Mouse (Mus musculus): ENCODE measurements around the gene Mypn. TPM values are rescaled to one million over a fixed set of nuclear protein-coding genes. Genes with fewer than 3 reads are reported as not detected.

Mypn gene
- total RNA-seq, 2 experiments from 2014 or later, result 3.0 to 3.2 TPM

- no peak for TF ChIP-seq CTCF (IDR thresholded peaks at IDR 0.05)
- H3K27ac ChIP-seq, result peak overlapping the region; percentile 24; the same call in 1 of the 2 replicates
- no peak overlapping the region for H3K4me3 ChIP-seq
- intact Hi-C loops (cut with DNase I), result no loop called here
- DNase-seq (ENCODE audit: extremely low spot score in 1 of 2, low spot score in 2 of 2), result no peak
Measured at GRCm38 (mm10) chr10:63167241-63167995, 36.3 kb downstream of the Mypn start.

GRCm38 (mm10) chr10:63165752-63166412, 37.9 kb downstream of the Mypn start:
- intact Hi-C loops (cut with DNase I), result no loop called here
- no peak for DNase-seq (ENCODE audit: extremely low spot score in 1 of 2, low spot score in 2 of 2)
- H3K4me3 ChIP-seq, result no peak overlapping the region

GRCm38 (mm10) chr10:63161240-63161639, 42.5 kb downstream of the Mypn start:
- DNase-seq (ENCODE audit: extremely low spot score in 1 of 2, low spot score in 2 of 2), result no peak
- intact Hi-C loops (cut with DNase I), result no loop called here
- no peak for TF ChIP-seq CTCF (IDR thresholded peaks at IDR 0.05)
- peak overlapping the region; percentile 40 for H3K27ac ChIP-seq
- H3K4me3 ChIP-seq, result no peak overlapping the region

More at GRCm38 (mm10) chr10:63165752-63166412, 37.9 kb downstream of the Mypn start:
- TF ChIP-seq CTCF (IDR thresholded peaks at IDR 0.05), result no peak
- no peak overlapping the region for H3K27ac ChIP-seq

- TF ChIP-seq CTCF (IDR thresholded peaks at IDR 0.05), result no peak
- peak overlapping the region; percentile 40 for H3K27ac ChIP-seq
- no peak overlapping the region for H3K4me3 ChIP-seq
- intact Hi-C loops (cut with DNase I), result no loop called here
- no peak for DNase-seq (ENCODE audit: extremely low spot score in 1 of 2, low spot score in 2 of 2)
Measured at GRCm38 (mm10) chr10:63160671-63161070, 43.1 kb downstream of the Mypn start.

GRCm38 (mm10) chr10:63158191-63158590, 45.6 kb downstream of the Mypn start:
- no peak for DNase-seq (ENCODE audit: extremely low spot score in 1 of 2, low spot score in 2 of 2)
- intact Hi-C loops (cut with DNase I), result no loop called here

GRCm38 (mm10) chr10:63157491-63157890, 46.3 kb downstream of the Mypn start:
- H3K27ac ChIP-seq, result peak overlapping the region; percentile 54
- no peak for DNase-seq (ENCODE audit: extremely low spot score in 1 of 2, low spot score in 2 of 2)
- TF ChIP-seq CTCF (IDR thresholded peaks at IDR 0.05), result no peak
- H3K4me3 ChIP-seq, result no peak overlapping the region
- intact Hi-C loops (cut with DNase I), result loop anchor here (2.0 kb wide), 3 partner anchors 29 to 85 kb away; partner anchors contain the start of gene Herc4

More at GRCm38 (mm10) chr10:63158191-63158590, 45.6 kb downstream of the Mypn start:
- no peak for TF ChIP-seq CTCF (IDR thresholded peaks at IDR 0.05)
- Histone ChIP-seq H3K27ac (no peak overlapping the region), H3K4me3 (no peak overlapping the region)

- Histone ChIP-seq H3K27ac (peak overlapping the region; percentile 69), H3K4me3 (no peak overlapping the region)
- intact Hi-C loops (cut with DNase I), result loop anchor here (2.0 kb wide), 3 partner anchors 28 to 86 kb away; partner anchors contain the start of gene Herc4
- DNase-seq (ENCODE audit: extremely low spot score in 1 of 2, low spot score in 2 of 2), result peak; percentile 73 to 87
- TF ChIP-seq CTCF (IDR thresholded peaks at IDR 0.05), result no peak
Measured at GRCm38 (mm10) chr10:63156919-63157318, 46.8 kb downstream of the Mypn start.

GRCm38 (mm10) chr10:63156351-63156750, 47.4 kb downstream of the Mypn start:
- no peak for DNase-seq (ENCODE audit: extremely low spot score in 1 of 2, low spot score in 2 of 2)
- Histone ChIP-seq H3K4me3 (no peak overlapping the region), H3K27ac (peak overlapping the region; percentile 69)
- intact Hi-C loops (cut with DNase I), result loop anchor here (2.0 kb wide), 3 partner anchors 28 to 86 kb away; partner anchors contain the start of gene Herc4
- TF ChIP-seq CTCF (IDR thresholded peaks at IDR 0.05), result peak; percentile 38

- no peak for DNase-seq (ENCODE audit: extremely low spot score in 1 of 2, low spot score in 2 of 2)
- no peak for TF ChIP-seq CTCF (IDR thresholded peaks at IDR 0.05)
- intact Hi-C loops (cut with DNase I), result loop anchor here (2.0 kb wide), 3 partner anchors 27 to 87 kb away; partner anchors contain the start of gene Herc4
- peak overlapping the region; percentile 69; the same call in 1 of the 2 replicates for H3K27ac ChIP-seq
- no peak overlapping the region for H3K4me3 ChIP-seq
Measured at GRCm38 (mm10) chr10:63155668-63156350, 47.9 kb downstream of the Mypn start.

GRCm38 (mm10) chr10:63154726-63155125, 49.0 kb downstream of the Mypn start:
- intact Hi-C loops (cut with DNase I), result no loop called here
- DNase-seq (ENCODE audit: extremely low spot score in 1 of 2, low spot score in 2 of 2), result no peak
- TF ChIP-seq CTCF (IDR thresholded peaks at IDR 0.05), result no peak
- no peak overlapping the region for H3K4me3 ChIP-seq
- no peak overlapping the region for H3K27ac ChIP-seq

- no peak overlapping the region for H3K4me3 ChIP-seq
- intact Hi-C loops (cut with DNase I), result no loop called here
- H3K27ac ChIP-seq, result no peak overlapping the region
- TF ChIP-seq CTCF (IDR thresholded peaks at IDR 0.05), result no peak
- DNase-seq (ENCODE audit: extremely low spot score in 1 of 2, low spot score in 2 of 2), result no peak
Measured at GRCm38 (mm10) chr10:63154226-63154625, 49.5 kb downstream of the Mypn start.
